Mouse (Mus musculus) induced T-regulatory cell, adult 2 months (primary cell): ENCODE measurements around the gene Polr3e.

Experiments used
- DNase-seq: peaks from one replicate; pipeline ENCODE4 v3.0.0-alpha.2; 2012; ENCODE audit warnings: low read depth

Polr3e gene

GRCm38 (mm10) chr7:120917592-120918461 is at the start of gene Polr3e:
Polr3e (plus strand) TSS chr7:120917744.
- peak; percentile 99 for DNase-seq

- no peak for DNase-seq
These were observed 47.7 kb upstream of the Polr3e start for GRCm38 (mm10) chr7:120869883-120870282.

GRCm38 (mm10) chr7:120870431-120871008 is 47.0 kb upstream of the Polr3e start:
- no peak for DNase-seq

DNA sequence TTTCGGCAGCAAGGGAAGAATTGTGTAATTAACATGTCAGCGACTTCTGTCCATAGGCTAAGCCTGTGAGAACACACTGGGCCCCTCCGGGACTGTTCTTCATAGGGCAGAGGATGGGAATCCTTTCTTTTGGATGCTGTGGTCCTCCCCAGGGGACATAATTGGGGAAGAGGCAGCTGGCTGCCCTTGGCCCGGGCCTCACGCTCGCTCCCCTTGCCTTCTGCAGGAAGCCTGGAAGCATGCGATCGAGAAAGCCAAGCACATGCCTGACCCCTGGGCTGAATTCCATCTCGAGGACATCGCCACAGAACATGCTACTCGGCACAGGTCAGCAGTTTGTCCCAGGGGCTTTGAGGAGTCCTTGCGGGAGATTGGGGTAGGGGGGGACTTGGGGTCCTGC is 44.5 kb upstream of the Polr3e start:
- DNase-seq: no peak

- no peak for DNase-seq
These were observed 43.5 kb upstream of the Polr3e start for GRCm38 (mm10) chr7:120874021-120874420.

DNA sequence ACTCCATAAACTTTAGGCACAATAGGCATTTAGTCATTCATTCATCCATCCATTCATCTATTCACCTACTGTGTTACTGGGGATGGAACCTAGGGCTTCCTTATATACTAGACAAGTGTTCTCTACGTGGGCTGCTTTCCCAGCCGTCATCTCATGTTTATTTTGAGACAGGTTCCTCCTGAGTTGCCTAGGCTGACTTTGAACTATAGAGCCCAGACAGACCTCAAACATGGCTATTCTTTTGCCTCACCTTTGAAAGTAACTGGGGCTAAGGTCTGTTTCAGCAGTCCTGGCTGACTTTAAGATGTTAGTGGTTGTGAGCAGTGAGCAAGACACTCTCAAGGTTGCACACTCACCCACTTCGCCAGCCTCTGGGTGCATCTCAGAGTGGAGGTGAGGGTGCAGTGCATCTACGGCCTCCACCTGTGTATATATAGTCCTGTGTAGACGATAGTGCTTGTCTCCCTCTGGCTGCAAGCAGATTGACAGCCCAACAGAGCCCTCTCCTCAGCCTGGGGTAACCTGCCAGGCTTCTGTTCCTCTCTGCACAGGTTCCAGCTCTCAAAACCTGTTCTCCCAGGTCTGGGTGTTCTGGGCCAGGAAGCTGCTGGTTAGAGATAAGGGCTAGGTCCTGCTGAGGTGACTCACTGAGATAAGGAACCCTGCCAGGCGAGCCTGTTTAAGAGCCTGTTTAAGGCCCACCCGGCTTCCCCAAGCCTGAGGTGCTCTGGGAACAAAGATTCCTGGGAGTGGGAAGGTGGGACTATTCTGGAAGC is 42.6 kb upstream of the Polr3e start:
- no peak for DNase-seq

GRCm38 (mm10) chr7:120875540-120876388 is 41.8 kb upstream of the Polr3e start:
- no peak for DNase-seq

DNA sequence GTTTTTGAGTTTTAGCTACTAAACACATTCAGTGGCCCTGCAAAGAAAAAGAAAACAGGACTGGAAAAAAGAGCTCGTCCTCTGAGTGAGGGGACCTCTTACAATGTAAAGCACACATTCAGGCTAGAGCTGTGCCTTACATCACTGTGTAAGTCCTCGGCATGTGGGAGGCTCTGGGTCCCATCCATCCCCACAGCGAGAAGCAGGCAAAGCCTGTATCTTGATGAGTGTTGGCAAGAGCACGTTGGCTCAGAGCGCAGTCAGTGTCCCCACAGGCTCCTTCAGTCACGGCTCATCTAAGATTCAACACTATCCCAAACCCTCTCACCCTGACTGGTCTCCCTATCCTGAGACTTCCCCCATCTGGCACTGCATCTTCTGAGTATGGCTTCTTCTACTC is 39.3 kb upstream of the Polr3e start:
- no peak for DNase-seq

- no peak for DNase-seq
These were observed 37.6 kb upstream of the Polr3e start for GRCm38 (mm10) chr7:120879972-120880371.

DNA sequence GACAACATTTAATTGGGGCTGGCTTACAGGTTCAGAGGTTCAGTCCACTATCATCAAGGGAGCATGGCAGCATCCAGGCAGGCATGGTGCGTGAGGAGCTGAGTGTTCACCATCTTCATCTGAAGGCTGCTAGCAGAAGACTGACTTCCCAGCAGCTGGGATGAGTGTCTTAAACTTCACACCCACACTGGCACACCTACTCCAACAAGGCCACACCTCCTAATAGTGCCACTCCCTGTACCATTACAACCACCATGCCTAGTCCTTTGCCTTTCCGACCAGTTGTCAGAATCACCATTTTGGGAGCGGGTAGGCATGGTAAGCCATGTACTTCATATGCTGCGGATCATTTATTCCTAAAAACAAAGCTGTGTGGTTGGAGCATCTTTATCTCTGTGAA is 36.8 kb upstream of the Polr3e start:
- no peak for DNase-seq

- DNase-seq: no peak
These were observed 36.1 kb upstream of the Polr3e start for GRCm38 (mm10) chr7:120881451-120881850.

DNA sequence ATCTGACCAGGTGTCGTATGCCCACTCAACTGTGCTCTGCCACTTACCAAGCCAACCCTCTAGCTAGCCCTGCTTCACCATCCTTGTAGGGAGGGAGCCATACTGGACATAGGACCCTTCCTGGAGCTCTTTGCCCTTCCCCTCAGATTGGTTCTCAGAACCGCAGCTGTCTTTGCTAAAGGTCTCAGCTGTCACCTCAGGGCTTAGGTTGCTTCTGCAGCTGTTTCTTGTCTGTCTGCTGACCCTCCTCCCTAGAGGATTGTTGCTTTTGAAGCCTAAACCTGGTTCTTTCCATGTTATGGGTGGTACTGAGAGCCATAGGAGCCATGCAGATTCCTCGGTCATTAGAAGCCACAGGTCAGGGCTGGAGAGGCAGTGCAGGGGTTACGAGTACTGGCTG is 34.9 kb upstream of the Polr3e start:
- DNase-seq: no peak

DNA sequence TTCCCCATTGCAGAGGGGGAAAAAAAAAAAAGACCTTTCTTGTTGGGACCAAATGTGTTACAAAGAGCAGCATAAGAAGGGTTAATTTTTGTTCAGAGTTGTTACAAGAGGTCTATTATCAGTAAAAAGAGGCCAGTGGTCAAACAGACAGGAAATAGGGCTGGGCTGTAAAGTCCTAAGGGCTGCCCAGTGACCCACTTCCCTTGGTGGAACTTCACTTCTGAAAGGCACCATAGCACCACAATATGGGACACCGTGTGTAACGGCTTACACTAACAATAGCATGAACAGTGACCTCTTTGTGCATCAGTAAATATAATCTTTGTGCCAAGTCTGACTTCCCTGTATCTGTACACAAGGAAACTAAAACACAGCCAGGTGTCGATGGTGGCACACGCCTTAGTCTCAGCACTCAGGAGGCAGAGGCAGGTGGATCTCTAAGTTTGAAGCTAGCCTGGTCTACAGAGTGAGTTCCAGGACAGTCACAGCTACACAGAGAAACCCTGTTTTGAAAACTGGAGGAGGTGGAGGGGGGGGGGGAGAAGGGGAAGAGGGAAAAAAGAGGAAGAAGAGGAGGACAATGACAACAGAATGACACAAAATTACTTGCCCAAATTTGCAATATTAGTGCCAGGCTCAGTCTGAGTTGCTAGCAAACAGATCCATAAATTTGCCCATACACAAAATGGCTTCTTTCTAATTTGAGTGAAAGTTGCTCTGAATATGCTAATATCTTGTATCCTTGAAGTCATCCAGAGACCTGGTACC is 33.8 kb upstream of the Polr3e start:
- no peak for DNase-seq

DNA sequence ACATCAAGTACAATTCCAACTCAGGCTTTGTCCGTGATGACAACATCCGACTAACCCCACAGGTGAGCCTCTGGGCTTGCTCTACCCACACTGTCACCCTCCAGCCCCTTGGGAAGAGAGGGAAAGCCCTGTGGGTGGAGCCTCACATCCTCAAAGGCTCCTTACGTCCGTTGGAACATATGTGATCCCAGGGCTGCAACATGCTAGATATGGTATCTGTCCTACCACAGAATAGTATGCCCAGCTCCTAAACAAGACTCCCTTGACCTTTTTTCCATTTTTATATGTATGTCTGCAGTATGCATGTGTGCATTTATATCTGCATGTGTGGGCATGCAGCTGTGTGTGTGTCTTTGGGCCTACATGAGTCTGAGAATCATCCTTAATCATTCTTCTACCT is 32.8 kb upstream of the Polr3e start:
- DNase-seq: no peak

- no peak for DNase-seq
These were observed 24.4 kb upstream of the Polr3e start for GRCm38 (mm10) chr7:120893123-120893522.

- no peak for DNase-seq
These were observed 20.5 kb upstream of the Polr3e start for GRCm38 (mm10) chr7:120897054-120897453.

- DNase-seq: no peak
These were observed 19.7 kb upstream of the Polr3e start for GRCm38 (mm10) chr7:120897711-120898335.

DNA sequence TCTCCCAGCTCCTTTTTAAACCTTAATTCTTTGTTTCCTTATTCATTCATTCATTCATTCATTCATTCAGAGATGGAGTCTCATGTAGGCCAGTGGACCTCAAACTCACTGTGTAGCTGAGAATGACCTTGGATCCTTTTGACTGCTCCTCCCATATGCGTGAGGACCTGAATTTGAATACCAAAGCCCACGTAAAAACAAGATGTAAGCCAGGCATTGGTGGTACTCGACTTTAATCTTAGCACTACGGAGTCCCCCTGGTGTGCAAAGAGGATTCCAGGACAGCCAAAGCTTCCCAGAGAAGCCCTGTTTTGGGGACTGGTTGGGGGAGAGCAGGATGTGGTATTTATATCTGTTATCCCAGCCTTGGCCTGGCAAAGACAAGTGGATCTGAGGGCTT is 17.4 kb upstream of the Polr3e start:
- no peak for DNase-seq

DNA sequence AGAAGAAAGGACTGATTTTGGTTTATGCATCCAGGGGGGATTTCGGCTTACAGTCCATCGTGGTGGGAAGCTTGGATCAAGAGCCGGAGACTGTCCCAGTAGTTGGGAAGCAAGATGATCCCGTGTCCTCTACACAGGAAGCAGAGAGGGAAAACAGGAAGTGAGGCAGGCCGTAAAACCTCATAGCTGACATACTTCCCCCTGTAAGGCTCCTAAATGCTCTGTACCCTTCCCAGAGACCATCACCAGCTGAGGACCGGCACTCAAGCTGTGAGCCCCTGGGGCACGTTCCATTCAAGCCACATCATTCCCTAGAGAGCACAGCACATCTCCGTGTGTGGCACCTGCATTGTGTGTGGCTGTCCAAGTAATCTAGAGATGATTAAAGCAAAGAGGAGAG is 15.8 kb upstream of the Polr3e start:
- no peak for DNase-seq

DNA sequence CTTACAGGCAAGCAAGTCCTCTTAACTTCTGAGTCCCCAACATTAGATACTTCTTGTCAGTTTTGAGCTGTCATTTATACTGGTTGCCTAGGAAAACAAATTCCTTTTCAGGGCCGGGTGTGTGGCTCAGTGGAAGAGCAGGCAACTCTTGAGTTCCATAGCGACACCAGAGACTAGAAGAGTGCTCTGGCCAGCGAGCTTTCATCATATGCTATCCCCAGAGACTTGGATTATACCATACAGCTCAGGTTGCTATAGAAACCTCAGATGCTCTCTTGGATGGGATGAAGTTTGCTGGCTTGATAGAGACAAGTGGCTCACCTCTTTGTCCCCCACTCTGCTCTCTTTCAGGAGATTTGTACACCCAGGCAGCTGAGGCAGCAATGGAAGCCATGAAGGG is 14.6 kb upstream of the Polr3e start:
- no peak for DNase-seq

DNA sequence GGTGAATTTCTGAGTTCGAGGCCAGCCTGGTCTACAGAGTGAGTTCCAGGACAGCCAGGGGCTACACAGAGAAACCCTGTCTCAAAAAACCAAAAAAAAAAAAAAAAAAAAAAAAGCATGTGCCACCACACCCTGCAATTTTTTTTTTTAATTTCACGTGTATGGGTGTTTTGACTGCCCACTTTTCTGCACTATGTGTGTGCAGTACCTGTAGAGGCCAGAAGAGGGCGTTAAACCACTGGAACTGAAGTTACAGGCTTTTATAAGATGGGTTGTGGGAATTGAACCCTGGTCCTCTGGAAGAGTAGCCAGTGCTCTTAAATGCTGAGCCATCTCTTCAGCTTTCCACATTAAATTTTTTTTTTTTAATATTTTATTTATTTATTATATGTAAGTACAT is 7.4 kb upstream of the Polr3e start:
- peak; percentile 39 for DNase-seq
